Mouse (Mus musculus) inflammation-experienced regulatory T-cells, adult 6 months (primary cell): ENCODE data around the gene Adam23. TPM values are rescaled to one million over a fixed set of nuclear protein-coding genes. Genes with fewer than 3 reads are reported as not detected.

ENCODE experiments used
- ATAC-seq: one replicate; pipeline ENCODE4 v1.8.0; 2017
- polyA plus RNA-seq, 3 experiments: library from polyadenylated mRNA; unstranded; fragments of 100-300 nt; shearing (Covaris generic); gene quantifications; one replicate each; pipeline ENCODE4 v1.2.1; 2017

Gene Adam23
- polyA plus RNA-seq, 3 experiments from 2014 or later: 0.38 to 0.45 TPM; not detected in 1

DNA sequence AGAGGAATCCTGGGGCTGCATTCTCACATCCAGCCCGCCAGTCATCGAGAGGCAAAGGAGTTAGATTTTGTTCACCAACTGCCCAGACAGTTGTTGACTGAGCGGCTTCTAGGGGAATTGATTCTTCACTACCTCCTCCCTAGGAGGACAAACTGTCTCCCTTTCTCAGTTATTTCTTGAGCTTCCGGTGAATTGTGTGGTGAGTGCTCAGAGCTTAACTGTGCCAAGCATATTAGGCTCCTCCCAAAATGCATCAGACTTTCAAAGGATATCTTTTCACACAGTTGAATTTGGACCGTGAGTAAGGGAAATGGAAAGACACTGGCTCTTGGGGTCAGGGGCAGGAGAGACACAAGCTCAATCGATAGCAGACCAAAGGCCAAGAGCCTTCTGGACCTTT lies 39.0 kb downstream of the Adam23 start:
- no peak for ATAC-seq

DNA sequence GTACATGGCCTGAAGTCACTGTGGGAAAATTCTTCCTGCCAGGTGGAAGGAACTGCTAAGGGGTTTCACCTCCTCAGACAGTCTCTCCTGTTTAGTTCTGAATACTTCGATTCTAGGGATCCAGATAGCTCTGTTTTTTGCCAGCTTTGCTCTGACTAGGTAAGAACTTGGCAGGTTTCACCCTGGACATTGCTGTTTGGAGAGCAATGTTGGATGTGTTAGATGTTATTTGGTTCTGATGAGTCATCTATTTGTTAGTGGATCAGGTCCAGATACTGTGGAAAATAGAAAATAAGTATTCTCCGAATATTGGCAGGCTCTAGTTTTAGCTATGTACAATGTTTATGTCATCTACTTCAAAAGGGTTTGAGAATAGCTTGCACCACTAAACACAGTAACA lies 41.0 kb downstream of the Adam23 start:
- no peak for ATAC-seq

- ATAC-seq: no peak
Measured at GRCm38 (mm10) chr1:63491001-63491400, 45.3 kb downstream of the Adam23 start.

DNA sequence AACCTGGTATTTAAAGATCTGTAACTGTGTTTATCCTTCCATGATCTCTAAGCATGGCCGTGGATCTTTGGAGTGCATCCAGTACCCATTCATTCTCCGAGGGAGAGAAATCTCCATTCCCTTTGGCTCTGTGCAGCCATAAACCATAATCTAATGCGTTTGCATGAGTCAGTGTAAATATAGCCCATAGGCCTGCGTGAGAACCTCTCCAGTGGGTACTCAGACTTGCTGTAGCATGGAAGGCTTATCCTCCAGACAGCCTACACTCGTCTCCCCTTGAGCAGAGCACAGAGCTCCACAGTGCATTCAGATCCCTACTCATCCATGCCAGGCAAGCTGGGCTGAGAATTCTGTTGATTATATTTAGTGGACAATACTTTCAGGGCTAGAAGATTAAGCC lies 47.6 kb downstream of the Adam23 start:
- ATAC-seq: no peak

GRCm38 (mm10) chr1:63507386-63507785 lies 61.7 kb downstream of the Adam23 start:
- ATAC-seq: no peak

- no peak for ATAC-seq
Measured at GRCm38 (mm10) chr1:63508801-63509200, 63.1 kb downstream of the Adam23 start.

GRCm38 (mm10) chr1:63511416-63511815 lies 65.7 kb downstream of the Adam23 start:
- no peak for ATAC-seq

DNA sequence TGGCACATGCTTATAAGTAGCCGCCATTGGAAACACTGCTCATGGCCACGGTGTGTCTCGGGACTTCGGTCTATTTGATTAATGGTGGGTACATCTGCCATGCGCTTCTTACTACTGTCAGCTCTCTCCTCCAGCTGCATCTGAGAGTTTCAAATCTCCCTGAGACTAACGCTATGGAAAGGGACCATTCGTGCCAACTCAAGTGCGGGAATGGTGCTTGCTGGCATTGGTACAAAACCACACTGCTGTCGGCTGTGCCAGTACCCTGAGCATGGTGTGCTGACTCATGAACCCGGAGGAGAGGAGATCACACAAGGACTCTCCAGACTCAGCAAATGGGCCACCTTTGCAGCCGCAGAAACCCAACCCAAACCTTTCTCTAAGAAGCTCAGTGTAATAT lies 72.1 kb downstream of the Adam23 start:
- no peak for ATAC-seq

GRCm38 (mm10) chr1:63518814-63519213 lies 73.1 kb downstream of the Adam23 start:
- ATAC-seq: no peak

- ATAC-seq: no peak
Measured at GRCm38 (mm10) chr1:63529901-63530300, 84.2 kb downstream of the Adam23 start.

DNA sequence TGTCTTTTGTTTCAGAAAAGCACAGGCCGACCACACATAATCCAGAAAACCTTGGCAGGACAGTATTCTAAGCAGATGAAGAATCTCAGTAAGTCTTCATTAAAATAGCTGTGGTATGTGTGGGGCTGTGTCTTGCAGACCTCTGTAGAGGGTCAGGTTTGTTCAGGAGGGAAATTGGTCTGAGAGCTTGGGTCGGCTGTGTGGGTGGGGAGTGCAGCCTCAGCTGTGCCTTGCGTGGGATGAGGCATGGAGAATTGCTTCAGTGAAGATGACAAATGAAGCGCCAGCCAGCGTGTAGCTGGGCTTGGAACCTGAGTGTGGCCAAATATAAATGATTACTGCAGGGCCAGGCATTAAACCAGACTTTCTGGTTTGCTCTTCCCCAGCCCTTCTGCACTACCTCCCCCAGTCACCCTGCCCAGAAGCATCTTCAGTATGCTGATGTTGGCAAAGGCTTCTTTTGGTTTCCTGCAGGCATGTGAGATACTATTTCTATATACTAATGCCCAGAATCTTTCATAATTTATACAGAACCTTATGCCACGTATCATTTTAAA lies 88.7 kb downstream of the Adam23 start:
- no peak for ATAC-seq

DNA sequence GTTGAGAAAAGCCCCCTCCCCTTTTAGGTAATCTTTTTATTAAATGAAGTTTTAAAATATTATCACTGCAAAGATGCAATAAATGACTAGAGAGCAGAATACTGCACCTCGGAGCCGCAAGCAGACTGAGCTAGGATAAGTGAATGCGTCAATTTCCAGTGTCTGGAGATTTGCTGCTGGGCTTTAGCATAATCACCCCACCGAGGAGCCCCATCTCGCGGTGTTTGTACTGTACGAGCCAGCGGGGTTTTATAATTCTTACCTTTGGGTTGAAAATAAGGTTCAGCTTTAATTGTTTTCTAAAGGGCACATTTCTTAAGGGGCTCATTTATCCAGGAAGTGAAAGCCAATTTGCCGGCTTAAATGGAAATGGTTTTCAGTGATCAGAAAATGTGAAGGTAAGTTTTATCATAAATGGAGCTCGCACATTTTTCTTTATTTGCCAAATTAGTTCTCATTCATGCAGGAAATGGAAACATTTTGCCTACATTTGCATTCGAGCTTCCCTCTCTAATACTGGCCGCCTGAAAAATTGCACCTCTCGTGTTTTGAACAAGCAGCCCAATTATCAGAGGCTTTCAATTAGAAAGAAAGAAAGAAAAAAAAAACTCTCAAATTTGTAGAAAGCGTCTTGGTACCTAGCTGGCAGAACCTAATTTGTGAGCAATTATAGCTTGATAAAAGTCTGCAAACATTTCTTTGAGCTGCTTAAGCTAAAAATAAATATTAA lies 94.4 kb downstream of the Adam23 start:
- ATAC-seq: no peak

DNA sequence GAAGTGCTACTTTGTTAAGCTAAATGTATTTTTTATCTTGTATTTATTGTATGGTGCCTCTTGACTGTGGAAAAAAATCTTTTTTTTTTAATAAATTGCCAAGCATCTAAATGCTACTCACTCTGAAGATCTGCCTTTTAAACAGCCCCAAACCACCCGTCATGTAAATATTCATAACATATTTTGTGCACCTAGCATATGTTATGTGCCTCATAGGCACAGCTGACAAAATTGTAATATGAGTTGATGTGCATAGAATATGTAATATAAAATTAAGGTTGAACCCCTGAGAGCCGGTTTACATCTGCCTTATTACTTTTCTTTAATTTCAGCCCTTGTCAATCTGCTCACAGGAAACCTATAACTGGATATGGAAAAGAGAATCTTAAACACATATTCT lies 98.4 kb downstream of the Adam23 start:
- no peak for ATAC-seq

DNA sequence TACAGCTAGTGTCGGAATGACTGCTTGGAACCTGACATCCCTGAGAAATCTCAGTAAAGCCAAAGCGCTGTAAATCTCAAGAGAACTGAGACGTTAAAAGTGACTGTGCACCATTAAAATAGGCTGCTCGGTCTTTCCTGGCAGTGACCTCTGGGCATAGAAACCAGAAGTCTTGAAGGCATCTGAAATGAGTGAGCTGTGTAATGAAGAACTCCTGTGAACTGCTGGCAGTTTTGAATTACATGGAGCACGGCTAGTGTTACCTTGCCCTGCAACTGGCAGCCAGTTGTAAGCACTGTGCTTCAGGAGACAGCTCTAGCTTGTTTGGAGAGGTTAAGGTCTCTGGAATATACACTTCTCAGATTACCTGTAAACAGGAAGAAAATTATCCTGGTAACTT lies 107.3 kb downstream of the Adam23 start:
- ATAC-seq: no peak

DNA sequence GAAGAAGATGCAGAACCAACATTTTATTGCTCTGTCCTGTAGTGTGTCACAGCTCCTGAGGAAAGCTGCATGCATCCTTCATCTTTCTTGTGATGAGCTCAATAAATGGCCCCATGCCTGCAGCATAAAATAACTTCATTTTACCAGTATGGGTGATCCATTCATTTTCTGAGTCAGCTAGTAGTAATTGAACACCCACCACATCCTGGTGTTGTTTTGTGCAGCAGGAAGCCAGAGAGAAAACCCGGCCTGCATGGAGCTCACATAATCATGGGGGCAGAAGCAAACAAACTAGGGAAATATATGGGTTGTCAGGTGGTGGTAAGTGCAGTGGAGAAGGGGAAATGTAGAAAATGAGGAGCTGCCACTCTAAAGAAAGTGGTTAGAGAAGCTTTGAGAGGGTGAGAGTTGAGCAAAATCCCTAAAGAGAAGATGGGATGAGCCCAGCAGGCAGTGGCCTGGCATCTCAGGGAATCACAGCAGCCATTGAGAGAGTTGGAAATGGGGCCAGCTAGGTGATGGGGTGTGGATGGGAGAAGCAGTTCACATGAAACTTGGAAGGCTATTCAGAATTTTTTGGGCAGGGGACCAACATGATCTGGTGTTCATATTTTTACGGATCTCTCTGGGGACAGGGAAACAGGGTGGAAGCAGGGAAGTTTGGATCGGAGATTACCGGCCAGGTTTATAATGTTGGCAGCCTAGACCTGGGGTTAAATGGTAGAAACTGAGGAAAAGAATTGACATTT lies 116.3 kb downstream of the Adam23 start:
- no peak for ATAC-seq

GRCm38 (mm10) chr1:63563928-63564327 lies 118.2 kb downstream of the Adam23 start:
- ATAC-seq: no peak

- no peak for ATAC-seq
Measured at GRCm38 (mm10) chr1:63566501-63566900, 120.8 kb downstream of the Adam23 start.

GRCm38 (mm10) chr1:63567031-63567430 lies 121.3 kb downstream of the Adam23 start:
- ATAC-seq: no peak

GRCm38 (mm10) chr1:63572229-63572628 lies 126.5 kb downstream of the Adam23 start:
- ATAC-seq: no peak

GRCm38 (mm10) chr1:63573432-63573831 lies 127.7 kb downstream of the Adam23 start:
- ATAC-seq: no peak

DNA sequence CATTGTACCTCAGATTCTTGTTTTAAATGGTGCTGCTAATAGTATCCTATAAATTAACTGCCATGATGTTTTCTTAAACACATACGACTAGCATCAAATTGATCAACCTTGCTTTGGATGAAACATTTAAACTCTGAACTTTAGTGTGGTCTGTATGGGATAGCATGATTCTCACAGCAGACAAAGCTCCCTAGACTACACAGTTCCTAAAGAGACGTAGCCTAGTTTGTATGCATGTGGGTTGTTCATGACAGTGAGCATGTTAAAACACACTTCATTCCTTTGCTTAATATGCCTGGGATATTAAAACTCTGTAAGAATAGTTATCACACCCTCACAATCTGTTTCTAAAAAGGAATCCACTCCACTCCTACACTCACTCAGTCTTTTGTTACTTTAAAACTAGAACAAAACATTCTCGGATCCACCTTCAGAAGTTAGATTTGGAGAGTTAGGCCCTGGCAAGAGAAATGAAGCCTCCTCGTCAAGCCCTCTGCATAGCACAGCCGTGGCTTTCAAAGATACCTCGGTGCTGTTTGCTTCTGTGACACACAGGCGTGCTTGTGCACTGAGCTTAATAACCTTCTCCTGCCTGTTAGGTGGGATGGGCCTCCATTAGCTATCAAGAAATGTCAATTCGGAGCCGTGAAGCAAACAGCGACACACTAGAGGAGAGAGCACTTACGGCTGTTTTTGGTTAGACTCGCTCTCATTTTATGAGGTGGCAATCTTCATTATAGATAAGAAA lies 128.3 kb downstream of the Adam23 start:
- no peak for ATAC-seq

- no peak for ATAC-seq
Measured at GRCm38 (mm10) chr1:63576803-63577202, 131.1 kb downstream of the Adam23 start.

DNA sequence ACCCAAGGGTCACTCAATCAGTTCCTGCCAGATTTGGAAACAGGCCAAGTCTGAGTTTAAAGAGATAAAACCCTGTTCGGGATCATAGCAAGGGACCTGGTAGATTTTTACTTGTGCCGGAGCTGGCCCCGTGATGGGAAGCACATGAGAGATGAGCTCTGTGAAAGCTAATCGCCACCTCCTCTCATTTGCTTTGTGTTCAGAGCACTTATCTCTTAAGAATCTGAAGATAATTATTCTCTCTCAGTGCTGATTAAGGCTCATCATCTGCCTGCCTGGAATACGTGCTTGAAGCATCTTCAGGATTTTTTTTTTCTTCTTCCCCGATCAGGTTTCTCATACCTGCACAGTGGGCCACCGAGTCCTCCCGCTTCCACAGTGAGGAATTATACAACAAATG lies 133.5 kb downstream of the Adam23 start:
- no peak for ATAC-seq
